Mouse (Mus musculus) small intestine, adult 2 months (tissue): ENCODE measurements at regions not wholly inside any gene's neighbourhood (a gene's known extent, or its start where the extent isn't known, plus 50 kb on each side); places are given as distances from the start of the nearest gene placed in this dataset.

Experiments
- H3K27ac ChIP-seq: fragments of 200-500 bp; 2 replicates; pipeline ENCODE4 v1.5.1; 2012; ENCODE audit warnings: low read depth, low read length, control low read depth, inconsistent platforms; ENCODE audit not compliant: insufficient read depth
- H3K27me3 ChIP-seq: fragments of 200-500 bp; 2 replicates; pipeline ENCODE4 v1.6.1; 2012; ENCODE audit warnings: mild to moderate bottlenecking, moderate library complexity, low read length, inconsistent platforms; ENCODE audit not compliant: control insufficient read depth, insufficient read depth
- H3K36me3 ChIP-seq: fragments of 200-500 bp; 2 replicates; pipeline ENCODE4 v1.6.1; 2012; ENCODE audit warnings: mild to moderate bottlenecking, low read length, control low read depth, inconsistent platforms; ENCODE audit not compliant: control insufficient read depth, insufficient read depth
- H3K4me1 ChIP-seq: fragments of 200-500 bp; 2 replicates; pipeline ENCODE4 v1.6.1; 2012; ENCODE audit warnings: low read length, inconsistent platforms, mixed read lengths; ENCODE audit not compliant: control insufficient read depth, insufficient read depth, insufficient read length
- H3K4me3 ChIP-seq: fragments of 200-500 bp; 2 replicates; pipeline ENCODE4 v1.5.1; 2012; ENCODE audit warnings: low read depth, mild to moderate bottlenecking, control low read depth, inconsistent platforms, low read length, moderate library complexity
- CTCF ChIP-seq: fragments of 200-500 bp; IDR thresholded peaks from 2 replicates; pipeline ENCODE4 v1.5.1; 2012; ENCODE audit warnings: low read depth, mild to moderate bottlenecking, control low read depth, inconsistent platforms, low read length, moderate library complexity, mixed read lengths; ENCODE audit not compliant: insufficient replicate concordance, insufficient read length; ENCODE audit errors: extremely low read depth
- POLR2A ChIP-seq: fragments of 200-500 bp; IDR thresholded peaks from 2 replicates; pipeline ENCODE4 v1.6.1; 2012; ENCODE audit warnings: low read depth, mild to moderate bottlenecking, control low read depth, inconsistent platforms, low read length, moderate library complexity
- WGBS: fragments of 180-500 bp; shearing (Covaris S2); methylation state at CpG from one replicate; pipeline ENCODE4 v1.1.7; 2018; 5-methylcytosine and 5-hydroxymethylcytosine counted together

DNA sequence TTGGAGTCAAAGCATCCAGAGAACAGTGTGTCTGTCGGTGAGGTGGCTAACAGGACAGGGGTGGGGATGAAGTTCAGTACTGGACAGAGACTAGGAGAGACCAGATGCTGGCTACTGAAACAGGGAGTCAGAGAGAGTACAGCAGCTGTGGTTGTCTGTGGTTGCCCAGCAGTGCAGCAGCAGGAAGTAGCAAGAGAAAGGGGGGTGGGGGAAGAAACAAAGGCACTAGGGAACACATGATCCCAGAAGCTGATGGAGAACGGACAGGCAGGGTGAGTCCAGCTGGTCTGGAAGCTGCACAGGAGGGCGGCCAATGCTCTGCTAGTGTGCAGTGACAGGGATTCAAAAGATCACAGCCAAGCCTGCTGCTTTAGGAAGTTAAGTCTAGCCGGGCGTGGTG, 115.7 kb upstream of the Prr23a1 start:
- H3K4me1 ChIP-seq = no peaks in the 10 kb centered on the region
- no peak overlapping the region for H3K4me3 ChIP-seq
- no peaks in the 10 kb centered on the region for H3K27me3 ChIP-seq
- no peaks in the 10 kb centered on the region for H3K36me3 ChIP-seq
- TF ChIP-seq CTCF (no peak), POLR2A (no peak)
- 40% methylated on average over 5 of the region's 5 CpGs for WGBS
- no peak overlapping the region for H3K27ac ChIP-seq

DNA sequence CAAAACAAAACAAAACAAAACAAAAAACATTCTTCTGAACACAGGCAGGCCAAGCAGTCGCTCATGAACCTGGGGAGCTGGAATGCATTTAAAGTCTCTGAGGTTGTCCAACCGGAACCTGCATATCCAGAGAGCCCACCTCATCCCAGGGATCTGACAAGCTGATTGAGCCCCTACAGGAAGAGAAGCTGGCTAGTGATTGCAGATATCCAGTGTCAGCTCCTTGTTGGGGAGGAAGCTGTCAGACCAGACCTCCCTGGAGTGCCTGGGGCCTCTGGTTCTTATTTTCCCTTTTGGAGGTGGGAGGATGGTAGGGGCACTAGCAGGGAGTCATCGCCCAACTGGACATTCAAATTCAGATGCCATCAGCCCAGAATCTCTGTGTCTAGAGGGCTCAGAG, 119.4 kb upstream of the Prr23a1 start:
- TF ChIP-seq CTCF (no peak), POLR2A (no peak)
- WGBS = 86% methylated on average over 3 of the region's 3 CpGs
- Histone ChIP-seq H3K27me3 (no peaks in the 10 kb centered on the region), H3K36me3 (no peaks in the 10 kb centered on the region), H3K4me1 (no peaks in the 10 kb centered on the region), H3K27ac (no peak overlapping the region), H3K4me3 (no peak overlapping the region)

DNA sequence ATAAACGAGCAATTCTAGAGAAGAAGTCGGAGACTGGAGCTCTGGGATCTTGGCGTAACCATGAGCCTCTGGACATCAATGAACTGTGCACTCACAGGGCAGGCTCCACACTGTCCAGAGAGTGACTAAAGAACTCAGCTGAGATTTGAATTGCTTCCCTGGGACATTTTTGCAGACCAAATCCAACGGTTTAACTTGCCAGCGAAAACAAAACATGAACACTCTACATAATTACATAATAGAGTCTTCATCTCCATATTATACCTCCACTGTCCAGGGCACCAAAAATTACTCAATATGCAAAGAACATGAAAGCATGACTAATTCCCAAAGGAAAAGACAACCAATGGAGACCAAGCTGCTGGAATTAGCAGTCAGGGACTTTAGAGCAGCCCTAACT, 119.9 kb upstream of the Mrps22 start:
- 88% methylated on average over 5 of the region's 5 CpGs for WGBS
- H3K27ac ChIP-seq = no peak overlapping the region

DNA sequence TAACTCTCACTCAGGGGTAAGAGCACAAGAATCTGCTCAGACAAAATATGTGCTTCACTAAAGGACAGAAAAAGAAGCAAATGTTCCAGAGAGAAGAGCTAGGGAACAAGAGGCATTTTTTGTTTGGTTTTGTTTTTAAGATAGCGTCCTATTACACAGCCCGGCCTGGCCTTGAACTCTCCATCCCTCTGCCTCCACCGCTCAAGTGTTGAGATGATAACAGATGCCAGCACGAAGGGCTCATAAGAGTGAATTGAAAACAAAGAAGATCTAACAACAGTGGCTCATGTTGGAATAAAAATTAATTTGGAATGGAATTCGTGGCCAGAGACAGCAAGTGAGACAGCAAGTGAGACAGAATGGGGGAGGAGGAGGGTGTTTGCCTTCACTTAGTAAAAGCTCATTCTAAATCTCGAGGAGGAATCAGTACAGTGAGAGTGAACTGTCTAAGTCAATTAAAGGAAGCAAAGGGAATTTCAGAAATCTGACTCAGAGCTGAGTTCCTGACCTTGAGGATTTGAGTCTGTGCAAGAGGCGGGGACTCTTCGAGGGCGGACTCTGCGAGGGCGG, 116.3 kb upstream of the Mrps22 start:
- no peak for TF ChIP-seq POLR2A
- TF ChIP-seq CTCF = no peak
- Histone ChIP-seq H3K4me1 (no peaks in the 10 kb centered on the region), H3K4me3 (no peak overlapping the region), H3K36me3 (no peaks in the 10 kb centered on the region), H3K27ac (no peak overlapping the region), H3K27me3 (no peaks in the 10 kb centered on the region)
- 49% methylated on average over 11 of the region's 11 CpGs for WGBS

More for the DNA sequence above, 119.9 kb upstream of the Mrps22 start:
- TF ChIP-seq CTCF (no peak), POLR2A (no peak)
- Histone ChIP-seq H3K4me1 (no peaks in the 10 kb centered on the region), H3K27me3 (no peaks in the 10 kb centered on the region), H3K4me3 (no peak overlapping the region), H3K36me3 (no peaks in the 10 kb centered on the region)

GRCm38 (mm10) chr9:98714661-98715060, 113.2 kb upstream of the Mrps22 start:
- Histone ChIP-seq H3K4me1 (no peaks in the 10 kb centered on the region), H3K27ac (no peak overlapping the region), H3K36me3 (no peaks in the 10 kb centered on the region), H3K27me3 (no peaks in the 10 kb centered on the region), H3K4me3 (no peak overlapping the region)
- 74% methylated on average over 9 of the region's 9 CpGs for WGBS
- TF ChIP-seq POLR2A (no peak), CTCF (no peak)

DNA sequence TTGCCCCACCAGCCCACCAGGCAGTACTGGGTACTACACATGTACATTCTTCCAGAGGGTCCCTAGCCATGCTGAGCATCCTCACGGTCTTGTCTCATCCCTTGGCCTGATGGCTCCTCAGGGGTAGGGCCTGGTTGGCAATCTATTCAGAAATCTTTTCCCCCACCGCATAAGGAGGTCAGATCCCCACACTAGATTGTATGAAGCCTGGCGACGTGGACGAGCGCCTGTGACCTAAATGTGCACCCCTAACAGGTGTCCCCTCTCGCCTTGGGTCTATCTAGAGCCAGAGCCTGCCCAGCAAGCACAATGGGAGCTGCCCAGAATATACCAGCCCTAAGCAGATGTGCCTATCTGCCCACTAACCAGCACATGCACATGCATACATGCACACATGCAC, 111.4 kb upstream of the Mrps22 start:
- Histone ChIP-seq H3K4me1 (no peaks in the 10 kb centered on the region), H3K27ac (no peak overlapping the region), H3K36me3 (no peaks in the 10 kb centered on the region), H3K27me3 (no peaks in the 10 kb centered on the region), H3K4me3 (no peak overlapping the region)
- TF ChIP-seq CTCF (no peak), POLR2A (no peak)
- WGBS = 84% methylated on average over 7 of the region's 7 CpGs

GRCm38 (mm10) chr9:98712023-98712563, 110.6 kb upstream of the Mrps22 start:
- TF ChIP-seq POLR2A (no peak), CTCF (no peak)
- 61% methylated on average over 8 of the region's 8 CpGs for WGBS
- Histone ChIP-seq H3K4me1 (no peaks in the 10 kb centered on the region), H3K27me3 (no peaks in the 10 kb centered on the region), H3K27ac (no peak overlapping the region), H3K4me3 (no peak overlapping the region), H3K36me3 (no peaks in the 10 kb centered on the region)

- H3K4me3 ChIP-seq = no peak overlapping the region
- no peaks in the 10 kb centered on the region for H3K27me3 ChIP-seq
- H3K4me1 ChIP-seq = no peaks in the 10 kb centered on the region
- no peaks in the 10 kb centered on the region for H3K36me3 ChIP-seq
- 65% methylated on average over 9 of the region's 9 CpGs for WGBS
- TF ChIP-seq POLR2A = no peak
- no peak for TF ChIP-seq CTCF
- no peak overlapping the region for H3K27ac ChIP-seq
These were observed 108.8 kb upstream of the Mrps22 start for GRCm38 (mm10) chr9:98710155-98710710.
